Mouse (Mus musculus): ENCODE data around the gene Dlg2.

Dlg2 gene

DNA sequence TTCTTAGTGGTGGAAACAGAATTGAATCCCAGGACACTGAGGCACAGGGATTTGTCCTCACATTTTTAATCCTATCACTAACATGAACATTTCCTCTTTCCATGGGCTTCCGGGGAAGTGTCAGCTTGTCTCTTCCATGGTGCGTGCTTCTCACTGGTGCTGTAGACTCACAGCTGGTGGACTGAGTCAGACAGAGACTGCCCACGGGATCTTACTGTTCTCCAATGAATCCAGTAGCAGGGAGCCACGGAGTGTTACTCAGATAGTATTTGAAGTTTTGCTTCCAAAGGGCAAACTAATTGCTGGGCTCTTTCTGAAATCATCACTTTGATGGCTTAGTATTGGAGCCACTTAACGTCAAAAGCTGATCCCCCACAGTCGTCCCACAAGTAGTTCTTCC is 963.9 kb downstream of the Dlg2 start:
- in situ Hi-C loops (cut with MboI, MseI) = no loop called here

DNA sequence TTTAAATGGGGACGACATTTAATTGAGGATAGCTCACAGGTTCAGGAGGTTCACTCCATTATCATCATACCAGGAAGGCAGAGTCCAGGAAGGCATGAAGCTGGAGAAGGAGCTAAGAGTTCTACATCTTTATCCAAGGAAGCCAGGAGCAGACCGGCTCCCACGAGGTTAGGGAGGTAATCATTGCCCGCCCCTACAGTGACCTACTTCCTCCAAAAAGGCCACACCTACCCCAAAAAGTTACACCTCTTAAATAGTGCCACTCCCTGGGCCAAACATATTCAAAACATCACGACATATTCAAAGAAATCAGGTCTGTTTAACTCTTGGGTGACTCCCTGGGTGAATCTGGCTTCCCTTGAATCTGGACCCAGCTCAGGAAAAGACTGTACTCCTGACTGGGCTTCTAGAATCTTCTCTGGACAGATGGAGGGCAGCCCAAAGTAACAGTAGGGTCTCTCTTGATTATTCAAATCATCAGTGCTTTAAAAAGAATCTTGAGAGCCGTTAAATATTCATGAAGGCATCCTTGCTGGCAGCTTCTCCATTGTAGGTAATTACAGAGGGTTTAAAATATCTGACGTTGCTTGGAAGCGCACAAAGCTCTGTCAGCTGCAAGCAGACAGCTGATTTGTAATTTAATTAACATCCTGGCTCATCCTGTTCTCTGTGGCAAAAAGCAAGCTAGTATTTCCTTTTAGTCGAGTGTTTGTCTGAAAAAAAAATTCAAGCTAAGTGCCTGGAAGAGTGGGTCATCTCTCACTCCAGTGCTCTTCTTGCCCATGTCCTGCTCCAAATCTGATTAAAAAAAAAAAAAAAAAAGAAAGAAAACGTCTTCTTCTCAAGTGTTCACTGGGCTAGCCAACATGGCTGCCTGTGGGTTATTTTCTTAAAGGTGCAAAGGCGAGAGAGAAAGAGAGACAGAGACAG is 966.2 kb downstream of the Dlg2 start:
- in situ Hi-C loops (cut with MboI, MseI) = no loop called here

DNA sequence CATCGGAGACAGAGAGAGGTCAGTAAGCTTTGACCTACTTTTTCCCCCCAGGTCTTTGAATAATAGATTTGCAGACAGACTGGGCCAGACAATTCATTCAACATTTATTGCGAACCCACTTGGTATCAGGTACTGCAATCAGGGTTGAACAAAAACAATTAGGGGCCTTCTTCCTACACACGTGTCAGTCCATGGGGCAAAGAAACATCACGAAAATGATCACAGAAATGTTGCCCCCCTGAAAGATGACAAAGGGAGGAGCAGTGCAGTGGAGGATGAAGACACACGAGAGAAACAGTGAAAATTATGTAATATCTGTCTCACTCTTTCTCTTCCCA is 966.9 kb downstream of the Dlg2 start:
- in situ Hi-C loops (cut with MboI, MseI) = no loop called here

GRCm38 (mm10) chr7:91443913-91444312 is 967.4 kb downstream of the Dlg2 start:
- in situ Hi-C loops (cut with MboI, MseI) = no loop called here

DNA sequence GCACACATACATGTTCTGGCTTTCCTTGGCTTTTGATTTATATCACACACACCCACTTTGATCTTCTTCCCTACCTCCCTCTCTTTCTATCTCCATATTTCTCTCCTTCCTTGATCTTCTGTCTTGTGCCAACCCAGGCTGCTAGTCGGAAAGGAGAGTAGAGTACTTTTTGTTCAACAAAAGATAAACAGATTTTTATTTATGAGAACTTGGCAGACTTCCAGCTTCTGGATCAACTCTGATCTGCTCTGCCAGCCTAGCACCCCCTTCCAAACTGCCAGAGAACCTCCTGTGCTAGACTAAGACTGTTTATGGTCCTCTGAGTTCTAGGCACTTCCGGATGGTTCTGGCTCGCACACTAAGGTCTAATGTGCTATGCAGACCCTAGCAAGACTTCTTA is 968.3 kb downstream of the Dlg2 start:
- in situ Hi-C loops (cut with MboI, MseI) = no loop called here

GRCm38 (mm10) chr7:91456796-91457195 is 980.3 kb downstream of the Dlg2 start:
- in situ Hi-C loops (cut with MboI, MseI) = no loop called here

DNA sequence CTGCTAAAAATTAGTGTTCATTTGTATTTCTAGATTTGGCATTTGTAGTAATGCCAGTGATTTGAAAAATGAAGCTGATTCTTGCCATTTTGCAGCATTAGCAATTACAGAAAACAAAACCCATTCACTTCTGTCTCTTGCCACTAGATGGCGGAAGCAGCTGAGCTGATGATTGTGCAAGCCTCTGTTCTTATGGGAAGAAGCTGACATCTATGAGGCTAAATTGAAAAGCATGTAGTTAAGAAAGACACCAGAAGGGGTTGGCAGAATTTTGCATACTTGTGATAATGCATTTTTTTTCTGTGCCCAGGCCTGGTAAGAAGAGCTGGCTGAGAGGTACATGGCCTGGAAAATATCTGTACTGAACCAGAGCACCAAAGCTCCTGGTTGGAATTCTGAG is 980.7 kb downstream of the Dlg2 start:
- in situ Hi-C loops (cut with MboI, MseI) = no loop called here

DNA sequence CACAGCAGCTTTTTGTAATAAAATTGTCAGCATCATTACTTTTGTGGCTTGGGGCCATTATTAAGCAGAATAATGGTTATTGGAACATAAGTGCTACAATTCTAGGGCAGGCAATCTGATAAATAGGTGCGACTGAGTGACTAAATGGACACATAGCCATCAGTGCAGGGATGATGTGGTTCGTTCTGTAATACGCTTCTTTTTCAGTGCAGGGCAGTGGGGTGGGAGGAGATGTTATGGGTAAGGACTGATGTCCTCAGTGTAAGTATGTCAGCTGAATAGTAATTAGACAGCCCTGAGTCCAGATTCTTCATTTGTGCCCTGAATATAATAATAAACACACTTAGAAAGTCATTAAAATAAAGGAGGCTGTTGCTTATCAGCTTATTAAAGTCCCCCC is 984.9 kb downstream of the Dlg2 start:
- in situ Hi-C loops (cut with MboI, MseI) = loop anchor here (10.0 kb wide), 1 partner anchor 823 kb away; no protein-coding TSS in a partner anchor

GRCm38 (mm10) chr7:91463256-91463655 is 986.8 kb downstream of the Dlg2 start:
- in situ Hi-C loops (cut with MboI, MseI) = loop anchor here (10.0 kb wide), 1 partner anchor 822 kb away; no protein-coding TSS in a partner anchor

DNA sequence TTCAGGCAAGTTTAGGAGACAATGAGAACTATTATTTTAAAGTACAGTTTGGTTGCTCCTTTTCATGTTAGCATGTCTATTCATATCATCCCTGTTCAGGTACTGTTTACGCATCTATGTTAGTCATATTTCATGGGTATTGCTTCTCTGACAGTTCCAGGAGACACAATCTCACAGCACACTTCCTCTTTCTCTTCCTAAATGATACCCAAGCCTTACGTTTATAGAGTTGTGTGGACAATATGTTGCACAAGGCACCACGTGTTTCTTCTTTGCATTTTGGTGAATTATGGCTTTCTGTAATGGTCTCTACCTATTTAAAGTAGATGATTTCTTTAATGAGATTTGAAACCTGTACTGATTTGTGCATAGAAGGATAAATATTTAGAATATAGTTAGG is 990.6 kb downstream of the Dlg2 start:
- in situ Hi-C loops (cut with MboI, MseI) = loop anchor here (10.0 kb wide), 1 partner anchor 818 kb away; no protein-coding TSS in a partner anchor

DNA sequence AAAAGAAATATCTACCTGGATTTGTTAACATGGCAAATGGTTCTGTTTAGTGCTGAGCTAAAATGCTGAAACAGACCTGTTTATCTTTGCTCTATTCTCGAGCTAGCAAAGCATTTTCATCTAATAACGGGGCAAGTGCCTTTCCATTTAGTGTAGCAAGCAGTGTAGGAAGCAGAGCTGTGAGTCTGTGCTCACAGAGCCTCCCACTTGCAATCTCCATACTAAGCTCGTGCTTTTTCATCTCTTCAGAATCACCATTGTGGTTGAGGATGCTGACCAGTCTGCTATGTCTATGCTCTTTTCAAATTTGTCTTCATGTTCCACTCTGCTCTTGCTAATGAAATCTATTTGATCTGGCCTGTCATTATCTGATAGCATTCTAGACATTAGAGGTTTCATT is 1002.7 kb downstream of the Dlg2 start:
- in situ Hi-C loops (cut with MboI, MseI) = loop anchor here (10.0 kb wide), 1 partner anchor 1766 kb away; no protein-coding TSS in a partner anchor

DNA sequence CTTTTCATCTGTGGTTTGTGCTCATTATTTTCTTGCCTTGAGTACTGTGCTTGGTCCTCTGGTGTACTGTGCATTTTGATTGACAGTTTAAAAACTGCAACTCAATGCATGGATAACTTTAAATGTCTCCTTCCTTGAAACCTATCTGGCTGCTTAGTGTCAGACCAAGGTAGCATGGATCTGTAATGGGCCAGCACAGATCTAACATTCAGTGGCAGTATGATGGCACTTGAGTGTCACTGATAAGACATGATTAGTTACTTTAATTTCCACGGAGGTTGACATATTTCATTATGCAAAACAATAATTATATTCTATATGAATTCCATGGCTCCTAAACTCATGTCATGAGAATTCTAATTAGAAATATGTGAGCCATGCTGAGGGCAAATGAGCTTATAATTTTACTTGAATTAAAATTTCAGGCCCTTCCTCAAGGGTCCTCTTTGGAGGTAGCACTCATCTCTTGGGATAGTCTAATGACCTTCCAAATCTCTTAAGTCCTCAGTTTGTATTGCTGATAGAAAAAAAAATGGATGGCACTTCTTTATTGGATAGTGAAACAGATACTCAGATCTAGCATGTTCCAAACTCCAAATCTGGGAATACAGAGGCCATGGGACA is 1005.2 kb downstream of the Dlg2 start:
- in situ Hi-C loops (cut with MboI, MseI) = no loop called here

DNA sequence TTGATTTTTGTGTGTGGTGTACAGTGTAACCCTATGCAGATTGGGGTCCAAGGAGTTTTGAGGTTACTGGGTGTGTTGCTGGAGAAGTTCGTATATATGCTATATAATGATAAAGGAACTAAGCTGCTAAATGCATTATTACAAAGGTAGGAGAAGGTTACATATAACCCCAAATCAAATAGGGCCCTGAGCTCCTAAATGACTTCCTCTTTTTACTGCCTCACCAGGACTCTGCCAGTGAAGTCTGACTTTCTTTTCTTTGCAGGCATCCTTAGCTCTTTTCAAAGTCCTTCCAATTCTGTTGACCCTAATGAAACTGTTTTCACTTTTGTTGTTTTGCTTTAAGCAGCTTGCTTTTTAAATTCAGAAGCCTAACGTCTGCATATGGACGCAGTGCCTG is 1016.8 kb downstream of the Dlg2 start:
- in situ Hi-C loops (cut with MboI, MseI) = no loop called here

DNA sequence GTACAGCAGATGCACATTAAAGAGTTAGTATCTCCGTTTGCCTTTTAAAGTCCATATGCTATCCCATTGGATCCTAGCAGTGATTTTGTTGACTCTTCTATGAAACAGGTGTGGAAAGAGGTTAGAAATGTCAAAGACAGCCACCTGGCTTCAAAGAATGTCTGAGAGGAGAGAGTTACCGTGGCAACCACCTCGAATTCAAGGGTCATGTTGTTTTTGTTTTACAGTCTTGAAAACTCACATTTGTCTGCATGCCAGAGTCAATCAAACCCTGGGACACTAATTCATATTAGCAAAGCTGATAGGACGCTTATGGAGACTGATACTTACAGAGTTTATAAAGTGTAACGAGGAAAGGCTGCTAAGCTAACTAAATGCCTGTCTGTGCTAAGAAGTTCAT is 1019.1 kb downstream of the Dlg2 start:
- in situ Hi-C loops (cut with MboI, MseI) = no loop called here

- in situ Hi-C loops (cut with MboI, MseI) = no loop called here
Measured at GRCm38 (mm10) chr7:91511119-91511518, 1034.6 kb downstream of the Dlg2 start.

- in situ Hi-C loops (cut with MboI, MseI) = no loop called here
Measured at GRCm38 (mm10) chr7:91514445-91514844, 1038.0 kb downstream of the Dlg2 start.

GRCm38 (mm10) chr7:91516225-91516624 is 1039.8 kb downstream of the Dlg2 start:
- in situ Hi-C loops (cut with MboI, MseI) = no loop called here

GRCm38 (mm10) chr7:91525859-91526258 is 1049.4 kb downstream of the Dlg2 start:
- in situ Hi-C loops (cut with MboI, MseI) = no loop called here

DNA sequence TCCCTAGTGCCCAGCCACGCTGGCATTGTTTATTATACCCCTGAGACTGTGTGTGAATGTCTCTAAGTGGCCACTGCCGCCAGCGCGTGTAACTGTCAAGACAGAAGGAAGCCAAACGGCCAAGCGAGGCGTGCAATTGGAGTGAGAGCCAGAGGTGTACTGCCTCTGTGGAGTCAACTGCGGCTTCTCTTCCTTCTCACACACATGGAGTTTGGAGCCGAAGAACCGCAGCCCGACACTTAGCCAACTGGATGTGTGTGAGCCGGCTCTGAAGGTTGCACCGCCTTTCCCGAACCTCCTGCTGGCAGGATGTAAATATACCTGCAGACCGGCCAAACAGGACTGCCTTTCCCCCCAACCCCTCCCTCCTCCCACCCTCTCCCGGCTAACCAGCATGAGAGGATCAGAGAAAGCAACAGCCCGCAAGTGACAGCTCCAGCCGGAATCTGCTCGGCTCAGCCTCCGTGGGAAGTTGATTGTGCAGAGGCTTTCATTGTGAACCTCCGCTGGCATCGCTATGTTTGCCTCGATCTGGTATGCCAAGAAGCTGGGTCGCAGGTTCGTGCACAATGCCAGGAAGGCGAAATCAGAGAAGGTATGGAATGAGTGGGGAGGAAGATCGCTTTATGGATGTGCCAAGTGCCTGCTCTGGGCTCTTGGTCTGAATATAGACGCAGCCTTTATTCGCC is 1066.3 kb downstream of the Dlg2 start:
- in situ Hi-C loops (cut with MboI, MseI) = no loop called here

- in situ Hi-C loops (cut with MboI, MseI) = no loop called here
Measured at GRCm38 (mm10) chr7:91543286-91543650, 1066.8 kb downstream of the Dlg2 start.

DNA sequence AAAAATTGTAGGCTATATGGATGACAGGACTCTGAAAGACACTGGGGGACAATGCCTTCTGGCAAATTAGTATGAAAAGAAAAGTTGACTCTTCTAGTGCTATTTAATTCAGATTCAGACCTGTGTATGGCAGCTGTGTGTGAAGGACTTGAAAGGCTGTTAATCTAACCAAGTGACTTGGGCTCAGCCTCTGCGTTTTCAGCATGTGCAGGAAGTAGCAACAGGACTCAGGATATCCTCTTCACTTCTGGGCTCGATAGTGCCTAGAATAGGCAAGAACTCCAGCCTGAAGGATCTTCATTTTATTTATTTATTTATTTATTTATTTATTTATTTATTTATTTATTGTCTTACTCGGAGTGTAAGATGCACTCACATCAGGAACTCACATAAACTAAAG is 1068.1 kb downstream of the Dlg2 start:
- in situ Hi-C loops (cut with MboI, MseI) = no loop called here

DNA sequence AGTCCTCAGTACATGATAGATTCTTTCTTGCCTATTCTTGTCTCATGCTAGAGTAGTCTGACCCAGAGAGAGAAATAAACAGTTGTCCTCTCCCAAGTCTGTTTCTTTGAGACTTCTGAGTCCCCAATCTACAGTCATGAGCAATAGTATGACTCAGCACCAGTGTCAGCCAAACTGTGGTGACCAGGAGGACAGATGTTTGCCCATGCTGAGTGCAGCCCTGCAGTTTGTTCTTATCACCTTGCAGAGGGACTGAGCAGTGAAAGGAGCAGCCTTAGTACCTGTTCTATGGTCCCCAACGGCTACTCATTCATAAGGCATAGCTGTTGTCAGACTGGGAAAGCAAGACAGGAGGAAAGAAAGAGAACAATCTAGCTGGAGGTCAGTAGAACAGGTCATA is 1072.3 kb downstream of the Dlg2 start:
- in situ Hi-C loops (cut with MboI, MseI) = no loop called here

- in situ Hi-C loops (cut with MboI, MseI) = no loop called here
Measured at GRCm38 (mm10) chr7:91557582-91557981, 1081.1 kb downstream of the Dlg2 start.
